Mouse (Mus musculus): ENCODE measurements around the gene Srxn1.

- TF ChIP-seq POLR2A (IDR thresholded peaks at IDR 0.05; ENCODE audit: control insufficient read depth, extremely low read depth, insufficient read depth, low read length, poor library complexity) = no peak
- no peak for TF ChIP-seq CTCF (IDR thresholded peaks at IDR 0.05; ENCODE audit: borderline replicate concordance, control insufficient read depth, extremely low read depth, insufficient read depth, low read length, poor library complexity)
These were observed 43.4 kb downstream of the Srxn1 start for GRCm38 (mm10) chr2:152148675-152149074.

All from thymus, adult 2 months (tissue).